Mouse (Mus musculus): ENCODE results near the gene Gm37240.

DNA sequence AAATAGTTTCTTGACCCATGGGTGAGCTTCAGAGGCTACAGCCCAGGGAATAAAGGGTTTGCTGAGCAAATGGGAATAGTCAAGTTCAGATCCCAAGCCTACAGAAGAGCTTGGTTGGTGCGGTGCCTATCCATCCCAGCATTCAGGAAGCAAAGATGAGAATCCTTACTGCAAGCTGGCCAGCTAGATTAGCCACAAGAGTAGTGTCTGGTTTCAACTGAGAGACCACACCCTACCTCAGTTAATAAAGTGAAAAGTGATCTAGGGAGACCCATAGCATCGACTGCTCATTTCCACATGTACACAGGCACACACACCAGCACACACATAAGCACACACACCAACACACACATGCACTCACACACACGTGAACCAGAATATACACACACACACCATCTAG is 145.6 kb downstream of the Gm37240 start:
- TF ChIP-seq POLR2A (IDR thresholded peaks at IDR 0.05; ENCODE audit: borderline replicate concordance, extremely low read depth, insufficient read depth, insufficient read length, poor library complexity, severe bottlenecking) (no peak), CTCF (IDR thresholded peaks at IDR 0.05; ENCODE audit: borderline replicate concordance, extremely low read depth, insufficient read depth, insufficient read length) (no peak)
